Mouse (Mus musculus): ENCODE measurements around the gene Pde2a. TPM values are rescaled to one million over a fixed set of nuclear protein-coding genes. Genes with fewer than 3 reads are reported as not detected.

Pde2a gene
- polyA plus RNA-seq, 1 experiment from 2014 or later, result 11.9 TPM

DNA sequence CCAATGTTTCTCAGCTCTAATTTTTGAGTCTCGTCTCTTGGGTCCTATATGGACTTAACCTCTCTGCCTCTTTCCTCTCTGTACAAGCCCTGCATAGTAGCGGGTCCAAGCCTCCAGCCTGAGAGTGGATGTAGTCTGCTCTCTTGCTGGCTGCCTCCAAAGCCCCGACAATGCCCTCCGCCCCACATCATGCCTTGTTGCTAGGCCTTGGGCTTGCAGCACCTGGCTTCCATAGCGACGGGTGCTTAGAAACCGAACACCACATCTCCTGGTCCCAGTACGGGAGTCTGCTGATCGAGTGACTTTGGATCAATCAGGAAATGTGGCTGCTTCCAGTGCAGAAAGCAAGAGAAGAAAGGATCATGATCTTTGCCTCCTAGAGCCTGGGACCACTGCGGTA, 21.6 kb downstream of the Pde2a start:
- WGBS, result 65% methylated on average over 10 of the region's 10 CpGs
- H3K27me3 ChIP-seq (ENCODE audit: low read depth, poor library complexity, severe bottlenecking), result no peaks in the 10 kb centered on the region
- H3K9me3 ChIP-seq (replicated peaks), result no peaks in the 10 kb centered on the region
- H3K4me1 ChIP-seq, result 0 out of 2 replicates have a peak, but pooled peaks cover 12% of the 10 kb centered on the region
- H3K4me3 ChIP-seq, result no peak overlapping the region
- H3K36me3 ChIP-seq, result no peaks in the 10 kb centered on the region
- H3K27ac ChIP-seq (replicated peaks), result no peak overlapping the region
- DNase-seq (ENCODE audit: low spot score), result no peak

DNA sequence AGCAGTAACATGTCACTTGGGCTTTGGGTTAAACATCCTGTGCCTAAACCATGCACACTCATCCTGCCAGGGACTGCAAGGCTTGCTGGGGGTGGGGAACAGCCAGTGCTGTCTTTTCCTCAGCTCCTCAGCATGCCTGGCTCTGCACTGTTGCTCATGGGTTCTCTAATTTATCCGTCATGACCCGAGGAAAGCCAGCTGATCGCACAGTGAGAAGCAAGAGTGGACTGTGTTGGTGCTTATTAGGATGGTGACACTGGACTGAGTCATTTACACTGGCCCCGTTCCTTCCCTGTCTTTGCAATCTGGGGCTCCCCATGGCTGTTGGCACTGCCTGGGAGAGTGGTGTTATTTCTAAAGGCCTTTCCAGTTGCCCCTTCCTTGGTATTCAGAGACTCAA, 22.7 kb downstream of the Pde2a start:
- H3K27ac ChIP-seq (replicated peaks), result no peak overlapping the region
- H3K4me1 ChIP-seq, result 0 out of 2 replicates have a peak, but pooled peaks cover 5% of the 10 kb centered on the region
- H3K36me3 ChIP-seq, result no peaks in the 10 kb centered on the region
- no peak for DNase-seq (ENCODE audit: low spot score)
- no peaks in the 10 kb centered on the region for H3K9me3 ChIP-seq (replicated peaks)
- no peaks in the 10 kb centered on the region for H3K27me3 ChIP-seq (ENCODE audit: low read depth, poor library complexity, severe bottlenecking)
- 82% methylated on average over 4 of the region's 4 CpGs for WGBS
- no peak overlapping the region for H3K4me3 ChIP-seq

DNA sequence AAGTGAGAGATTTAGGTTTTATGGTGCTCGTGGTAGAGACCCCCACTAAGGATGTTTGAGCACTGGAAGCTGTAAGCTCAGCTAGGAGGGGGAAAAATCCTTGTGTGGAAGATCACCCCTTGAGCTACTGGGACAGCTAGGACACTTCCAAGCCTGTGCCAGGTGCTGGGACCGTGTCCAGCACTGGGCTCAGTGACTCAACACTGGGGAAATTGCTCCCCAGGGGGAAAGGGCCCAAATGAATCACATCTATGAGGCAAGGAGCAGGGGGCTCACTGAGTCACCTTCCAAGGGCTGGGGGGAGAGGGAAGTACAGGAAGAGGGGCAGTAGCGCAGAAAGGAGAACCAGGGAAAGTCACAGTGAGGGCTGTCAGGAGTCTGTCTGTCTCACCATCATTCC, 28.4 kb downstream of the Pde2a start:
- H3K27ac ChIP-seq (replicated peaks), result no peak overlapping the region
- 53% methylated on average over 3 of the region's 3 CpGs for WGBS
- H3K4me1 ChIP-seq, result peaks cover 22% of the 10 kb centered on the region
- DNase-seq (ENCODE audit: low spot score), result no peak
- H3K9me3 ChIP-seq (replicated peaks), result no peaks in the 10 kb centered on the region
- H3K27me3 ChIP-seq (ENCODE audit: low read depth, poor library complexity, severe bottlenecking), result peaks cover 38% of the 10 kb centered on the region
- no peaks in the 10 kb centered on the region for H3K36me3 ChIP-seq
- no peak overlapping the region for H3K4me3 ChIP-seq

- 2% methylated on average over 65 of the region's 68 CpGs for WGBS
- H3K36me3 ChIP-seq, result no peaks in the 10 kb centered on the region
- peak overlapping the region; percentile 68 for H3K27ac ChIP-seq (replicated peaks)
- H3K4me1 ChIP-seq, result peaks cover 22% of the 10 kb centered on the region
- peaks cover 47% of the 10 kb centered on the region for H3K27me3 ChIP-seq (ENCODE audit: low read depth, poor library complexity, severe bottlenecking)
- peak overlapping the region; percentile 68 for H3K4me3 ChIP-seq
- no peaks in the 10 kb centered on the region for H3K9me3 ChIP-seq (replicated peaks)
- DNase-seq (ENCODE audit: low spot score), result peak; percentile 91
Measured at GRCm38 (mm10) chr7:101450422-101451401, 29.2 kb downstream of the Pde2a start.

GRCm38 (mm10) chr7:101452669-101453068, 31.2 kb downstream of the Pde2a start:
- Histone ChIP-seq H3K4me3 (no peak overlapping the region), H3K9me3 (replicated peaks) (no peaks in the 10 kb centered on the region), H3K36me3 (no peaks in the 10 kb centered on the region), H3K4me1 (peaks cover 29% of the 10 kb centered on the region), H3K27ac (replicated peaks) (no peak overlapping the region), H3K27me3 (ENCODE audit: low read depth, poor library complexity, severe bottlenecking) (peaks cover 58% of the 10 kb centered on the region)
- whole genome bisulfite sequencing, result 93% methylated on average over 3 of the region's 3 CpGs
- no peak for DNase-seq (ENCODE audit: low spot score)

GRCm38 (mm10) chr7:101453296-101453695, 31.8 kb downstream of the Pde2a start:
- Histone ChIP-seq H3K9me3 (replicated peaks) (no peaks in the 10 kb centered on the region), H3K27me3 (ENCODE audit: low read depth, poor library complexity, severe bottlenecking) (peaks cover 60% of the 10 kb centered on the region), H3K4me1 (peaks cover 32% of the 10 kb centered on the region), H3K27ac (replicated peaks) (no peak overlapping the region), H3K4me3 (no peak overlapping the region), H3K36me3 (no peaks in the 10 kb centered on the region)
- DNase-seq (ENCODE audit: low spot score), result no peak
- WGBS, result 91% methylated on average over 3 of the region's 3 CpGs

DNA sequence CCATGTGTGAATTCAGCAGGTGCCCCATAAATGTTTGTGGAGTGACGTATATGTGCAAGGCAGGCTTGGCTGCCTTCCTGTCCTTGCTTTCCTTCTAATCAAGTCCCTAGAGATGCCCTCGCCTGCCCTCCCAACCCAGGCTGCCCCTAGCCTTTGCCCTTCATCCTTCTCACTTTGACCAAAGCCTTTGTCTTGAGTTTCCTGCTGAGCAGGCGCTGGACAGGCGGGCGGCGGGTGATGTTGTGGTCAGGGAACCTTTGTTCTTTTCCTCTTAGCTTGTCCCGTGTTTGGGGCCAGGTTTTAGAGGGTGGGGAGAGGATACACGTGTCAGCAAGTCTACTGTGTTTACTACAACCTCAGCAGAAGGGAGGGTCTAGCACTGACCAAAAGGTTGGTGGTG, 32.2 kb downstream of the Pde2a start:
- no peak for DNase-seq (ENCODE audit: low spot score)
- Histone ChIP-seq H3K9me3 (replicated peaks) (no peaks in the 10 kb centered on the region), H3K4me3 (no peak overlapping the region), H3K4me1 (peaks cover 32% of the 10 kb centered on the region), H3K27me3 (ENCODE audit: low read depth, poor library complexity, severe bottlenecking) (peaks cover 64% of the 10 kb centered on the region), H3K36me3 (no peaks in the 10 kb centered on the region), H3K27ac (replicated peaks) (no peak overlapping the region)
- WGBS, result 18% methylated on average over 8 of the region's 8 CpGs

DNA sequence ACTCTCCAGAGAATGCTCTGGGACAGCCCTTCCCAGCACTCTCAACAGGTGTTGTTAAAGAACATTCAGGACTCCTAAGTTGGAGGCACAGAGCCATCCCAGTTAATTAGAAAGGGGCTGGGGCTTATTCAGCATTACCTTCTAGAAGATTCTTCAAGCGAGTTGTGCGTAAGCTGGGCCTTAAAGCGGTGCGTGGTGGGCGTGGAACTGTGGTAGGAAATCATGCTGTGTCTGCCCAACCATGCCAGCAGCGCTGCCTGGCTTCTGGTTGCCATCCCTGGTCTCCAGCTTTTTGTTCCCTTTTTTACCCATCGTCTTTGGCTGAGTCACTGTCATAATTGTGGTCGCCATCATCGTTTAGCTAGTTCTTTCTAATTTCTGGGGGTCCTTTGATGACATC, 33.0 kb downstream of the Pde2a start:
- no peaks in the 10 kb centered on the region for H3K9me3 ChIP-seq (replicated peaks)
- H3K36me3 ChIP-seq, result no peaks in the 10 kb centered on the region
- H3K27ac ChIP-seq (replicated peaks), result no peak overlapping the region
- no peak overlapping the region for H3K4me3 ChIP-seq
- H3K27me3 ChIP-seq (ENCODE audit: low read depth, poor library complexity, severe bottlenecking), result peaks cover 64% of the 10 kb centered on the region
- peaks cover 33% of the 10 kb centered on the region for H3K4me1 ChIP-seq
- no peak for DNase-seq (ENCODE audit: low spot score)
- WGBS, result 86% methylated on average over 9 of the region's 9 CpGs

DNA sequence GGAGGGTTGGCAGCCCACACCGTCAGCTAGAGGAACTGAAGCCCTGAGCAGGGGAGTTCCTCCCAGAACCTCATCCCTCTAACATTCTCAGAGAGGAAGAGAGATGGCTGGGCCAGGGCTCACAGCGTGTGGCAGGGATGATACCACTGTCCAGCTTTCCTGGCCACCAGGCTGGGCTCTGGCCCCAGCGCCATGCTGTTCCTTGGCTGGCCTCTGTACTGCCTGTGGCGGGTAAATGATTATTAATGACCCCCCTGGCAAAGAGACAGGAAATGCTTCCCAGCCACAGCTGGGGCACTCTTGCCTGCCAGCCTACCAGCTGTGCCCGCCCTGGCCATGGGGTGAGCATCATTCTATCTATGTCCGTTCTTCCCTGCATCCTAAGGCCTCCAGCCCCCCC, 33.6 kb downstream of the Pde2a start:
- 87% methylated on average over 6 of the region's 6 CpGs for WGBS
- no peak overlapping the region for H3K27ac ChIP-seq (replicated peaks)
- peaks cover 40% of the 10 kb centered on the region for H3K4me1 ChIP-seq
- H3K9me3 ChIP-seq (replicated peaks), result no peaks in the 10 kb centered on the region
- peaks cover 64% of the 10 kb centered on the region for H3K27me3 ChIP-seq (ENCODE audit: low read depth, poor library complexity, severe bottlenecking)
- no peak overlapping the region for H3K4me3 ChIP-seq
- no peaks in the 10 kb centered on the region for H3K36me3 ChIP-seq
- no peak for DNase-seq (ENCODE audit: low spot score)

GRCm38 (mm10) chr7:101456318-101456717, 34.8 kb downstream of the Pde2a start:
- Histone ChIP-seq H3K27me3 (ENCODE audit: low read depth, poor library complexity, severe bottlenecking) (peaks cover 61% of the 10 kb centered on the region), H3K4me3 (no peak overlapping the region), H3K36me3 (no peaks in the 10 kb centered on the region), H3K27ac (replicated peaks) (peak overlapping the region; percentile 39; the same call in 1 of the 2 replicates), H3K9me3 (replicated peaks) (no peaks in the 10 kb centered on the region), H3K4me1 (peaks cover 39% of the 10 kb centered on the region)
- no peak for DNase-seq (ENCODE audit: low spot score)
- 70% methylated on average over 4 of the region's 4 CpGs for WGBS

DNA sequence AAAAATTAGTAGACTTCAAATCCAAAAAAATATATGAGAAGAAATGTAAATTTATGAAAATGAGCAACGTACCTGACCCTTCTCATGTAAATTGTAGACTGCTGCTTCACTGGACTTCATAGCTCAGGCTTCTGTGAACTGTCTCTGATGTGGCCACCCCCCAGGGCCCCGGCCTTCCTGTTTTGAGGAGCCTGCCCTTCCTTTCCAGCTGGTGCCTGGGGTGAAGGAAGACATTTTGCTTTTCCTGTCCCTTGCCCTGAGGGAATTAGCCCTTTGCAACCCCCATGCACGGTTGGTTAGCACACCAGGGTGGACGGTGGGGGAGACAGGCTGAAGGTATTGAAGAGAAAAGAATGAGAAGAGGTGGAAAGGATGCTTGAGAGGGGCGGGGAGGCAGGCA, 35.3 kb downstream of the Pde2a start:
- Histone ChIP-seq H3K4me1 (peaks cover 36% of the 10 kb centered on the region), H3K36me3 (no peaks in the 10 kb centered on the region), H3K4me3 (no peak overlapping the region), H3K27ac (replicated peaks) (no peak overlapping the region), H3K9me3 (replicated peaks) (no peaks in the 10 kb centered on the region), H3K27me3 (ENCODE audit: low read depth, poor library complexity, severe bottlenecking) (peaks cover 56% of the 10 kb centered on the region)
- no peak for DNase-seq (ENCODE audit: low spot score)
- WGBS, result 34% methylated on average over 5 of the region's 5 CpGs

DNA sequence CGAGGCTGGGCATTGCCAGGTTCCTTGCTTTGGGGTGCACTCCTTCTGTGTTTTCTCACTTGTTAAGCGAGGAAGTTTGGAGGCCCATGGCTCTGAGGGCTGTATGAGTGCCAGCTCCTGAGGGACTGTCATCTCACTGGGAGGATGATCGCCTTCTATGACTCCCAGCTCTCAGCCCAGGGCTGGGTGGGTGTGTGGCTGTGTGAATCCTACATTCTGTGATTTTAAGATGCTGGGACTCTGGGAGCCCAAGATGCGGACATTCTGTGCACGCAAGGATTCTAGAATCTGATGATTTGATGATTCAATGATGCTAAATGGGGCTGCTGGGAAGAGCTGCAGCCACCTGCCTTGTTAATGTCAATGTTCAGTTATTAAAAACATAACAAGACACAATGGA, 35.8 kb downstream of the Pde2a start:
- no peak for DNase-seq (ENCODE audit: low spot score)
- 81% methylated on average over 5 of the region's 5 CpGs for WGBS
- Histone ChIP-seq H3K4me3 (no peak overlapping the region), H3K27ac (replicated peaks) (no peak overlapping the region), H3K9me3 (replicated peaks) (no peaks in the 10 kb centered on the region), H3K27me3 (ENCODE audit: low read depth, poor library complexity, severe bottlenecking) (peaks cover 51% of the 10 kb centered on the region), H3K36me3 (no peaks in the 10 kb centered on the region), H3K4me1 (peaks cover 36% of the 10 kb centered on the region)

DNA sequence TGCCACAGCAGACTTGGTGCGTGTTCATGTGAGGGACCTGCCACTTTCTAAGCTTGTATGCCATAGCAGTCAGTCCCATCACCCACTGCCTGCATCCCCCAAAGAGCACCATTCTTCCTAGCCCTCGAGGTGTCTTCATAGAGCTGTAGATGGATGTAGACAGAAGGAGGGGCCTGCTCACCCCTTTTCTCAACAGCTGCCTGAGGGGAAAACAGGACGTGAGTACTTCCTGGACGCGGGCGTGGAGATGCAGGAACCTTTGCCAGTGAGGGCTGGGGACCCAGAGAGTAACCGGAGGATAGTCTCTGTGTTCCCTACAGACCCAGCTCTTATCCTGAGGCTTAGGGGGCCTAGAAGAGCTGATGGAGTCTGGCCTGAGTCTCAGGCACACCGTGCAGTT, 36.3 kb downstream of the Pde2a start:
- 71% methylated on average over 8 of the region's 8 CpGs for WGBS
- H3K4me1 ChIP-seq, result peaks cover 40% of the 10 kb centered on the region
- no peak for DNase-seq (ENCODE audit: low spot score)

More for the DNA sequence above, 36.3 kb downstream of the Pde2a start:
- peaks cover 46% of the 10 kb centered on the region for H3K27me3 ChIP-seq (ENCODE audit: low read depth, poor library complexity, severe bottlenecking)
- H3K9me3 ChIP-seq (replicated peaks), result no peaks in the 10 kb centered on the region
- H3K27ac ChIP-seq (replicated peaks), result no peak overlapping the region
- no peak overlapping the region for H3K4me3 ChIP-seq
- H3K36me3 ChIP-seq, result no peaks in the 10 kb centered on the region

Data from midbrain, embryonic 10.5 days (tissue).